Mouse (Mus musculus): ENCODE data around the gene Nlk. TPM values are rescaled to one million over a fixed set of nuclear protein-coding genes. Genes with fewer than 3 reads are reported as not detected.

Gene Nlk
- polyA plus RNA-seq, 1 experiment from 2014 or later = 9.2 TPM

- Histone ChIP-seq H3K4me1 (peaks cover 5% of the 10 kb centered on the region; the same call in 1 of the 2 replicates), H3K4me3 (replicated peaks) (no peak overlapping the region), H3K36me3 (no peaks in the 10 kb centered on the region), H3K9ac (no peak overlapping the region), H3K27ac (0 out of 2 replicates have a peak overlapping the region, but pooled peaks have one; percentile 5), H3K9me3 (no peaks in the 10 kb centered on the region), H3K4me2 (no peak overlapping the region), H3K27me3 (replicated peaks) (no peaks in the 10 kb centered on the region)
- no peak for ATAC-seq (ENCODE audit: insufficient read depth, low FRiP score, low read depth)
- WGBS = 58% methylated on average over 8 of the region's 8 CpGs
These were observed 139.9 kb downstream of the Nlk start for GRCm38 (mm10) chr11:78557241-78557640.

- Histone ChIP-seq H3K9ac (no peak overlapping the region), H3K4me1 (peaks cover 5% of the 10 kb centered on the region; the same call in 1 of the 2 replicates), H3K4me2 (no peak overlapping the region), H3K27me3 (replicated peaks) (no peaks in the 10 kb centered on the region), H3K36me3 (no peaks in the 10 kb centered on the region), H3K27ac (peak overlapping the region; percentile 17; the same call in 1 of the 2 replicates), H3K9me3 (no peaks in the 10 kb centered on the region), H3K4me3 (replicated peaks) (no peak overlapping the region)
- WGBS = 66% methylated on average over 4 of the region's 4 CpGs
- ATAC-seq (ENCODE audit: insufficient read depth, low FRiP score, low read depth) = no peak
These were observed 141.1 kb downstream of the Nlk start for GRCm38 (mm10) chr11:78556070-78556469.

DNA sequence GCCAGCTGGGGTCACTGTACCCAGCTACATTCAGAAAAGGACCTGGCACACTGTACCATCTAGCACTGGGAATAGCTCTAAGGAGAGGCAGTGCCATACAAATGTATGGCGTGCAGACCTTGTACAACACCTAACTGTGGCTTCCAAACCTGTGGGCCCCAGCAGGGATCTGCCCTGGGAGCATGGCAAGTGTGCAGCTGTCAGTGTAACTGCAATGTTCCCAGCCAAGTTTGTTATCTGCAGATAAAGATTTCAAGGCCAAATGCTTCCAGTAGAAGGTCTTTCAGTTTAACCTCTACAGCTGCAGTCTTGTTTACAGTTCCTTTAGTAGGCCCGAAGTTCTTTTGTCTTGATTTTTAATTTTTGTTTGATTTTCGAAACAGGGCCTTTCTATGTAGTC lies 141.6 kb downstream of the Nlk start:
- no peak overlapping the region for H3K4me3 ChIP-seq (replicated peaks)
- no peaks in the 10 kb centered on the region for H3K27me3 ChIP-seq (replicated peaks)
- H3K9me3 ChIP-seq = no peaks in the 10 kb centered on the region
- 61% methylated on average over 3 of the region's 3 CpGs for WGBS
- 0 out of 2 replicates have a peak, but pooled peaks have one; percentile 25 for ATAC-seq (ENCODE audit: insufficient read depth, low FRiP score, low read depth)
- H3K36me3 ChIP-seq = no peaks in the 10 kb centered on the region
- H3K27ac ChIP-seq = peak overlapping the region; percentile 78
- no peak overlapping the region for H3K4me2 ChIP-seq
- H3K4me1 ChIP-seq = peaks cover 5% of the 10 kb centered on the region; the same call in 1 of the 2 replicates
- H3K9ac ChIP-seq = no peak overlapping the region

GRCm38 (mm10) chr11:78551059-78551398 lies 146.1 kb downstream of the Nlk start:
- Histone ChIP-seq H3K27ac (peak overlapping the region; percentile 74; the same call in 1 of the 2 replicates), H3K4me3 (replicated peaks) (peak overlapping the region; percentile 75), H3K27me3 (replicated peaks) (no peaks in the 10 kb centered on the region), H3K4me2 (peak overlapping the region; percentile 71), H3K4me1 (peaks cover 10% of the 10 kb centered on the region; the same call in 1 of the 2 replicates), H3K9ac (peak overlapping the region; percentile 20; the same call in 1 of the 2 replicates), H3K9me3 (no peaks in the 10 kb centered on the region), H3K36me3 (no peaks in the 10 kb centered on the region)
- WGBS = 34% methylated on average over 6 of the region's 6 CpGs
- no peak for ATAC-seq (ENCODE audit: insufficient read depth, low FRiP score, low read depth)

DNA sequence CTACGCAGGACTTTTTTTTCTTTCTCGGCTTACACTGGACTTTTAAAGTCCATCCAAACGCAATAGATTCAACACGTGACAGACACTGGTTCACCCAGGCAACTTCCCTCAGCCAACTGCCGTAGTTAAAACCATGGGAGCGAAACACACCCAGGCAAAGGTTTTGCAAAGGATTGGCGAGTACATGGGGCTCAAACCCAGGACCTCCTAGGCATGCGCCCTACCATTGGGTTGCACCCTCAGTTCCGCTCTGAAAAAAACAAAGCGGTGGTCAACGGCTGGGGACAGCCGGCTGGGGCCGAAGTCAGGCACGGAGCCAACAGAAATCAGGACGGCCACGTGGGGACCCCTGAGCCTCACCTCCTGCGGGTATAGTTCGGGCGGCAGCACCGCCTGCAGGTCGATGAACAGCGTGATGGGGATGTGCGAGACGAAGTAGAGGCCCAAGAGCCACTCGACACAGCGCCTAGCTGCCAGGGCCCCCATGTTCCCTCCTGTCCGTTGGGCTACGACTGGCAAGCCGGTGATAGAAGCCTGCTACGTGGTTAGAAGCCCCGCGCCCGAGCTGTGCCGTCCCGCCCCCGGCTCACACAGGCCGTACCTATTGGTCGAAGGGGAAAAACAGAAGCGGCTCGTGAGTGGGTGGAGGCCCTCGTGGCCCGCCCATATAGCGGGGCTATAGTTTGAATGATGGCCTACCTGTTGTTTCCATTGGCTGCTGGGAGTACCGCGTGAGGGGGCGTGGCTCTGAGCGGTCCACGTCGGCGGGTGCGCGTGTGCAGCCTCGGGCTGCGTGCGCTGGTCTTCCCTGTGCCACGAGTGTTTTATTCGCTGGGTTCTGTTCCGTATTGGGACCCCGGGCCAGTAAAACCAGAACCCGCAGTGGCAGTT lies 146.8 kb downstream of the Nlk start, which contains the start of gene Tmem97:
Tmem97 (minus strand) TSS at position 610 of the 891 bp plus-strand sequence.
- Histone ChIP-seq H3K4me1 (peaks cover 10% of the 10 kb centered on the region; the same call in 1 of the 2 replicates), H3K4me2 (peak within 1 kb of the TSS; percentile 71), H3K27me3 (replicated peaks) (no peaks in the 10 kb centered on the region), H3K27ac (peak within 1 kb of the TSS; percentile 83), H3K4me3 (replicated peaks) (peak within 1 kb of the TSS; percentile 75), H3K9ac (peak within 1 kb of the TSS; percentile 69; the same call in 1 of the 2 replicates), H3K9me3 (no peaks in the 10 kb centered on the region), H3K36me3 (no peaks in the 10 kb centered on the region)
- WGBS = under 1% methylated on average over 60 of the region's 60 CpGs
- ATAC-seq (ENCODE audit: insufficient read depth, low FRiP score, low read depth) = peak; percentile 99

GRCm38 (mm10) chr11:78549491-78549987 lies 147.6 kb downstream of the Nlk start:
- WGBS = 4% methylated on average over 5 of the region's 5 CpGs
- H3K4me1 ChIP-seq = peaks cover 10% of the 10 kb centered on the region; the same call in 1 of the 2 replicates
- H3K4me3 ChIP-seq (replicated peaks) = peak overlapping the region; percentile 75
- H3K36me3 ChIP-seq = no peaks in the 10 kb centered on the region; the same call in 1 of the 2 replicates
- ATAC-seq (ENCODE audit: insufficient read depth, low FRiP score, low read depth) = no peak
- H3K9me3 ChIP-seq = no peaks in the 10 kb centered on the region
- H3K9ac ChIP-seq = peak overlapping the region; percentile 69; the same call in 1 of the 2 replicates
- H3K27ac ChIP-seq = peak overlapping the region; percentile 83; the same call in 1 of the 2 replicates
- H3K4me2 ChIP-seq = peak overlapping the region; percentile 71
- H3K27me3 ChIP-seq (replicated peaks) = no peaks in the 10 kb centered on the region

GRCm38 (mm10) chr11:78547718-78548460 lies 149.3 kb downstream of the Nlk start:
- 73% methylated on average over 2 of the region's 2 CpGs for WGBS
- no peak for ATAC-seq (ENCODE audit: insufficient read depth, low FRiP score, low read depth)
- Histone ChIP-seq H3K4me2 (no peak overlapping the region), H3K9me3 (no peaks in the 10 kb centered on the region), H3K4me3 (replicated peaks) (0 out of 2 replicates have a peak overlapping the region, but pooled peaks have one; percentile 75), H3K4me1 (peaks cover 10% of the 10 kb centered on the region; the same call in 1 of the 2 replicates), H3K27ac (no peak overlapping the region), H3K27me3 (replicated peaks) (no peaks in the 10 kb centered on the region), H3K36me3 (peaks cover 7% of the 10 kb centered on the region), H3K9ac (no peak overlapping the region)

DNA sequence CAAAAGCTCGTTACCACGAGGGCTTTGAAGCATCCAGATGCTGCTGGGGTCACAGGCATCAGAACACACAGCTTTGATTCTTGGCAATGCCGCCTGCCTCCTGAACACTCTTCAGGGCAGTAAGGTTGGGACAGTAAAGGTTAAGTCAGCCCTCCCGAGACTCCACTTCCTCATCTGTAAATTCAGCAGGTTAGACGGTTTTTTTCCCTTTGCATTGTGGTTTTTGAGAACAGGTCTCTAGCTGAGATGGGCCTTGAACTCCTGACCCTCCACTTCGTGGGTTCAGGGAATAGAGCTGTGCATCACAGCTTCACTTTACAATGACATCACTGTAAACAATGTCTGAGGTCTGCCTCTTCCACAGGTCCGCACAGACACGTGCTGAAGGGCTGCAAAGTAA lies 152.0 kb downstream of the Nlk start:
- Histone ChIP-seq H3K27ac (no peak overlapping the region), H3K27me3 (replicated peaks) (no peaks in the 10 kb centered on the region), H3K4me3 (replicated peaks) (no peak overlapping the region), H3K9me3 (no peaks in the 10 kb centered on the region), H3K4me2 (no peak overlapping the region), H3K4me1 (peaks cover 10% of the 10 kb centered on the region; the same call in 1 of the 2 replicates), H3K9ac (no peak overlapping the region), H3K36me3 (peaks cover 20% of the 10 kb centered on the region)
- ATAC-seq (ENCODE audit: insufficient read depth, low FRiP score, low read depth) = no peak
- WGBS = 53% methylated on average over 8 of the region's 8 CpGs

DNA sequence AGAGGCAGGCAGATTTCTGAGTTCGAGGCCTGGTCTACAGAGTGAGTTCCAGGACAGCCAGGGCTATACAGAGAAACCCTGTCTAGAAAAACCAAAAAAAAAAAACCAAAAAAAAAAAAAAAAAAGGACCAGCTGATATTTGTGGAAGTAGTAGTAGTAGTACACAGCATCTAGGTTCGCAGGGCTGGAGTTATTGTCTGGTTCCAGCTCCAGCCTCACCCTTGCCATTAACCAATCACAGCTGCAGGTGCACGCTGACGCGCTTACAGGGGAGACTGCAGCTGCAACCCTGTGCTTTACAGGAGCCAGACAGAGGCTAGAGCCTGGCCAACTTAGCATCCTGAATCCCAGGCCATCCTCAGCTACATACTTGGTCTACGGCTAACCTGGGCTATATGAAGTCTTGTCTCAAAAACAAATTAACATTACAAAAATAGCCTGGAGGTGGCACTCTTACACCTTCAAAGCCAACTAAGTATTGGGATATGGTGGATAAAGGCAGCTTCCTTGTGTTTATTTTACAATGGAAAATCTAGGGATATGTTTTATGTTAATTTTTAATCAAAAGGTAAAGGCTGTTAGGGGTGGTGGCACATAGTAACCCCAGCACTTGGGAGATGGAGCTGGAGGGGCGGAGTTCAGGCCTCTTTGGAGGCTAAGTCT lies 152.6 kb downstream of the Nlk start:
- H3K9me3 ChIP-seq = no peaks in the 10 kb centered on the region
- H3K4me2 ChIP-seq = no peak overlapping the region
- no peak for ATAC-seq (ENCODE audit: insufficient read depth, low FRiP score, low read depth)
- no peak overlapping the region for H3K27ac ChIP-seq
- H3K27me3 ChIP-seq (replicated peaks) = no peaks in the 10 kb centered on the region
- 94% methylated on average over 7 of the region's 7 CpGs for WGBS
- H3K4me1 ChIP-seq = peaks cover 7% of the 10 kb centered on the region; the same call in 1 of the 2 replicates
- no peak overlapping the region for H3K4me3 ChIP-seq (replicated peaks)
- H3K36me3 ChIP-seq = peaks cover 20% of the 10 kb centered on the region
- H3K9ac ChIP-seq = no peak overlapping the region

DNA sequence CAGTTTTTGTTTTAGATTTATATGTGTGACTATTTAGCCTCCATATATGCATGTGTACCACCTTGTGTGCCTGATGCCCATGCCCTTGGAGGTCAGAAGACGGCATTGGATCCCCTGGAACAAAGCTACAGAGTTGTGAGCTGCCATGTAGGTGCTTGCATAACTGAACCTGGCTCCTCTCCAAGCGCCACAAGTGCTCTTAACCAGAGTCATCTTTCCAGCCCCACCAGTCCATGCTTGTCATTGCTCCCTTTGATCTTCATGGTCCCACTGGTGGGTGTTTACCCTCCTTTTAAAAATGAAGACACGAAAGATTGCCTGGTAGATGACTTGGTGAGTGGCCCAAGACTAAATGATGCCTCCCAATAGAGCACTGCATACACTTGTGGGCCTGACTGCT lies 156.8 kb downstream of the Nlk start:
- no peak overlapping the region for H3K27ac ChIP-seq
- no peak overlapping the region for H3K4me3 ChIP-seq (replicated peaks)
- ATAC-seq (ENCODE audit: insufficient read depth, low FRiP score, low read depth) = no peak
- H3K9me3 ChIP-seq = no peaks in the 10 kb centered on the region
- H3K36me3 ChIP-seq = peaks cover 25% of the 10 kb centered on the region
- peaks cover 11% of the 10 kb centered on the region for H3K4me1 ChIP-seq
- no peak overlapping the region for H3K9ac ChIP-seq
- 78% methylated on average over 3 of the region's 3 CpGs for WGBS
- H3K27me3 ChIP-seq (replicated peaks) = no peaks in the 10 kb centered on the region
- no peak overlapping the region for H3K4me2 ChIP-seq

GRCm38 (mm10) chr11:78536690-78537084 lies 160.5 kb downstream of the Nlk start:
- no peaks in the 10 kb centered on the region for H3K27me3 ChIP-seq (replicated peaks)
- 2% methylated on average over 14 of the region's 14 CpGs for WGBS
- peak overlapping the region; percentile 74 for H3K4me2 ChIP-seq
- no peaks in the 10 kb centered on the region for H3K9me3 ChIP-seq
- H3K27ac ChIP-seq = peak overlapping the region; percentile 87
- H3K4me3 ChIP-seq (replicated peaks) = peak overlapping the region; percentile 94
- no peak for ATAC-seq (ENCODE audit: insufficient read depth, low FRiP score, low read depth)
- H3K36me3 ChIP-seq = peaks cover 12% of the 10 kb centered on the region
- peak overlapping the region; percentile 95 for H3K9ac ChIP-seq
- peaks cover 23% of the 10 kb centered on the region for H3K4me1 ChIP-seq
